Mouse (Mus musculus): ENCODE results near the gene Tenm2. TPM values are rescaled to one million over a fixed set of nuclear protein-coding genes. Genes with fewer than 3 reads are reported as not detected.

Gene Tenm2
- polyA plus RNA-seq, 1 experiment from 2014 or later, result 1.2 TPM

DNA sequence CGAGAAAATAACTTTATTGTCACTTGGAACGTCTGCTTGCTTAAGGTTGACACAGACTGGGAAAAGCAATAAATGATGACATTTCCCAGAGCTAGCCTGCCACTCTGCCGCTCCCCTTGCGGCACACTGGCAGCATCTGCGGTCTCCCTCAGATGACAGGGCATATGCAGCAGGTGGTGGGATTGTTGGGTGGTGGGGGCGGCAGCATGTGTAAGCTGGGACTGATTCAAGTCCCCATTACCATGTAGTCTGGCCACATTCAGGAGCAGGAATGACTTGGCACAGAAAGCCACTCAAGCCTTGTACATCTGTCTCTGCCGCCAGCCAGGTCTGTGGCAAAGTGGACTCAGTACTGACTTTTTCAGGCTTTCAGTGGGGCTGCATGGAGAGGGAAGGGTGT lies 1059.7 kb downstream of the Tenm2 start:
- no peak overlapping the region for H3K27ac ChIP-seq (replicated peaks)
- ATAC-seq (ENCODE audit: extremely low read depth, insufficient number of reproducible peaks, low FRiP score, low TSS enrichment), result no peak
- no peak overlapping the region for H3K4me3 ChIP-seq
- no peak overlapping the region for H3K9ac ChIP-seq
- H3K36me3 ChIP-seq, result no peaks in the 10 kb centered on the region
- no peak overlapping the region for H3K4me2 ChIP-seq
- peaks cover 6% of the 10 kb centered on the region; the same call in 1 of the 2 replicates for H3K4me1 ChIP-seq
- H3K9me3 ChIP-seq, result no peaks in the 10 kb centered on the region
- WGBS, result 68% methylated on average over 7 of the region's 7 CpGs
- no peaks in the 10 kb centered on the region for H3K27me3 ChIP-seq (replicated peaks)

- H3K9ac ChIP-seq, result no peak overlapping the region
- peaks cover 6% of the 10 kb centered on the region; the same call in 1 of the 2 replicates for H3K4me1 ChIP-seq
- no peaks in the 10 kb centered on the region for H3K36me3 ChIP-seq
- H3K9me3 ChIP-seq, result no peaks in the 10 kb centered on the region
- no peak overlapping the region for H3K4me3 ChIP-seq
- no peaks in the 10 kb centered on the region for H3K27me3 ChIP-seq (replicated peaks)
- no peak overlapping the region for H3K27ac ChIP-seq (replicated peaks)
- H3K4me2 ChIP-seq, result no peak overlapping the region
- 70% methylated on average over 11 of the region's 11 CpGs for WGBS
- ATAC-seq (ENCODE audit: extremely low read depth, insufficient number of reproducible peaks, low FRiP score, low TSS enrichment), result no peak
Measured at GRCm38 (mm10) chr11:36173076-36173690, 1062.6 kb downstream of the Tenm2 start.

GRCm38 (mm10) chr11:36172520-36172919 lies 1063.2 kb downstream of the Tenm2 start:
- H3K27me3 ChIP-seq (replicated peaks), result no peaks in the 10 kb centered on the region
- H3K36me3 ChIP-seq, result no peaks in the 10 kb centered on the region
- H3K4me1 ChIP-seq, result peaks cover 6% of the 10 kb centered on the region; the same call in 1 of the 2 replicates
- no peaks in the 10 kb centered on the region for H3K9me3 ChIP-seq
- H3K4me2 ChIP-seq, result no peak overlapping the region
- H3K27ac ChIP-seq (replicated peaks), result no peak overlapping the region
- no peak overlapping the region for H3K4me3 ChIP-seq
- H3K9ac ChIP-seq, result no peak overlapping the region
- 79% methylated on average over 6 of the region's 6 CpGs for WGBS
- ATAC-seq (ENCODE audit: extremely low read depth, insufficient number of reproducible peaks, low FRiP score, low TSS enrichment), result no peak

DNA sequence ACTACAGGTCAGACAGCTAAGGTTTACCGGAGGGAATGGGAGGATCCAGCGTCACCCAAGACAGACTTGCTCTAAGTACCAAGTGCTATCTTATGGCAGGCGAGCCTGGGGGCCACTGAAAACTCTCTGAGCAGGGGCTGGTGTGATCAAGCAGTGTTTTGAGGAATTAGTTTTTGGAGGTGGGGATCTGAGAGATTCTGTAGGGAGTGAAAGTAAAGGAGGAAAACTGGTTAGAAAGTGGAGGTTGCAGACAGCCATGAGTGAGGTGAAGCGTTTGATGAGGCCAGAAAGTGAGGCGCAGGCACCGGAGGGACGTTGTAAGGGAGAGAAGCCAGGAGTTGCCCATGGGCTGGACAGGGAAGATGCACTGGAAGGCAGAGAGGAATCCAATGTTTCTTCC lies 1063.8 kb downstream of the Tenm2 start:
- no peaks in the 10 kb centered on the region for H3K27me3 ChIP-seq (replicated peaks)
- H3K4me1 ChIP-seq, result peaks cover 6% of the 10 kb centered on the region; the same call in 1 of the 2 replicates
- ATAC-seq (ENCODE audit: extremely low read depth, insufficient number of reproducible peaks, low FRiP score, low TSS enrichment), result no peak
- no peak overlapping the region for H3K4me2 ChIP-seq
- H3K9me3 ChIP-seq, result no peaks in the 10 kb centered on the region
- H3K9ac ChIP-seq, result no peak overlapping the region
- WGBS, result 82% methylated on average over 7 of the region's 7 CpGs
- no peaks in the 10 kb centered on the region for H3K36me3 ChIP-seq
- no peak overlapping the region for H3K27ac ChIP-seq (replicated peaks)
- no peak overlapping the region for H3K4me3 ChIP-seq

DNA sequence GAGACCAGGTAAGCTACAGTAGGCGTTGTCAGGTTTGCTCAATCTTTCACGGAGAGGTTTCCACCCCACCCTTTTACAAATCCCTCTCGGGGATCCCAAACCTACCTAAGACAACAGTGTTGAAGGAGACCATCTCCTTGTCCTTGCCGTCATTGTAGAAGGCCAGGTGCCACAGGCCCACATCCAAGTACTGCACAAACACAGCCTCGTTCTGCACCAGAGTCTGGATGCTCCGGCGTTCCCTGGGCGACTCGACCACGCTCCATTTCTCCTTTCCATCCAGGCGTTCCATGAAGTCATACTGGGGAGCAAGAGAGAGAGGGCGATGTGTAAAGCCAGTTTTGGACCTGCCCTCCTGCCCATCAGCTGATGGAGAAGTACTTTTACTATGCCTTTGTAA lies 1064.5 kb downstream of the Tenm2 start:
- Histone ChIP-seq H3K36me3 (no peaks in the 10 kb centered on the region), H3K9ac (no peak overlapping the region), H3K4me2 (no peak overlapping the region), H3K4me1 (peaks cover 5% of the 10 kb centered on the region; the same call in 1 of the 2 replicates), H3K27me3 (replicated peaks) (no peaks in the 10 kb centered on the region), H3K9me3 (no peaks in the 10 kb centered on the region), H3K27ac (replicated peaks) (no peak overlapping the region), H3K4me3 (no peak overlapping the region)
- 90% methylated on average over 12 of the region's 12 CpGs for WGBS
- no peak for ATAC-seq (ENCODE audit: extremely low read depth, insufficient number of reproducible peaks, low FRiP score, low TSS enrichment)

DNA sequence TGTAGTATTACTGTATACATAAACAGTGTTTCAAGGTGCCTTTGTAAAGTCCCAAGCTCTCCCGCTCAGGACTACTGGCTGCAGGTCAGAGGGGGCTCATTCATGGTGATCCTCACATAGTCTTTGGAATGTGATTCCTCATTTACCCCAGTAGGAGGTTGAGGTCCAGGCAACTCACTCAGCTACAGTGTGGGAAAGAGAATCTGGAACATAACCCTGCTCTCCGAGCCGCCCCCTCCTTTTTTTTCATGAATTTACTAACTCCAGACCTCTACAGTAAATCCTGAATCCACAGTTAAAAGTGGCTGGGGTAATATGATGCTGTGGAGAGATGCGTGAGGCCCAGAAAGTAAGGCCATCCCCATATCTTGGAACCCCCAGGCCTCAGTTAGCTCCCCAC lies 1066.0 kb downstream of the Tenm2 start:
- Histone ChIP-seq H3K9me3 (no peaks in the 10 kb centered on the region), H3K27me3 (replicated peaks) (no peaks in the 10 kb centered on the region), H3K27ac (replicated peaks) (no peak overlapping the region), H3K4me1 (no peaks in the 10 kb centered on the region), H3K9ac (no peak overlapping the region), H3K36me3 (no peaks in the 10 kb centered on the region), H3K4me2 (no peak overlapping the region), H3K4me3 (no peak overlapping the region)
- no peak for ATAC-seq (ENCODE audit: extremely low read depth, insufficient number of reproducible peaks, low FRiP score, low TSS enrichment)
- 76% methylated on average over 4 of the region's 4 CpGs for WGBS

GRCm38 (mm10) chr11:36168921-36169537 lies 1066.7 kb downstream of the Tenm2 start:
- no peak overlapping the region for H3K9ac ChIP-seq
- H3K27me3 ChIP-seq (replicated peaks), result no peaks in the 10 kb centered on the region
- ATAC-seq (ENCODE audit: extremely low read depth, insufficient number of reproducible peaks, low FRiP score, low TSS enrichment), result no peak
- 89% methylated on average over 6 of the region's 6 CpGs for WGBS
- no peak overlapping the region for H3K27ac ChIP-seq (replicated peaks)
- H3K4me2 ChIP-seq, result no peak overlapping the region
- no peaks in the 10 kb centered on the region for H3K9me3 ChIP-seq
- H3K4me1 ChIP-seq, result no peaks in the 10 kb centered on the region
- H3K36me3 ChIP-seq, result no peaks in the 10 kb centered on the region
- no peak overlapping the region for H3K4me3 ChIP-seq

- Histone ChIP-seq H3K27me3 (replicated peaks) (no peaks in the 10 kb centered on the region), H3K9ac (no peak overlapping the region), H3K27ac (replicated peaks) (no peak overlapping the region), H3K4me1 (peaks cover 4% of the 10 kb centered on the region; the same call in 1 of the 2 replicates), H3K4me2 (no peak overlapping the region), H3K4me3 (no peak overlapping the region), H3K36me3 (no peaks in the 10 kb centered on the region), H3K9me3 (no peaks in the 10 kb centered on the region)
- no peak for ATAC-seq (ENCODE audit: extremely low read depth, insufficient number of reproducible peaks, low FRiP score, low TSS enrichment)
- 73% methylated on average over 10 of the region's 10 CpGs for WGBS
Measured at GRCm38 (mm10) chr11:36167766-36168318, 1067.9 kb downstream of the Tenm2 start.

- H3K9me3 ChIP-seq, result no peaks in the 10 kb centered on the region
- H3K27me3 ChIP-seq (replicated peaks), result no peaks in the 10 kb centered on the region
- H3K36me3 ChIP-seq, result no peaks in the 10 kb centered on the region
- H3K4me3 ChIP-seq, result no peak overlapping the region
- no peak overlapping the region for H3K9ac ChIP-seq
- H3K4me1 ChIP-seq, result peaks cover 8% of the 10 kb centered on the region; the same call in 1 of the 2 replicates
- 66% methylated on average over 11 of the region's 11 CpGs for WGBS
- no peak overlapping the region for H3K4me2 ChIP-seq
- no peak overlapping the region for H3K27ac ChIP-seq (replicated peaks)
- ATAC-seq (ENCODE audit: extremely low read depth, insufficient number of reproducible peaks, low FRiP score, low TSS enrichment), result no peak
Measured at GRCm38 (mm10) chr11:36163580-36163979, 1072.2 kb downstream of the Tenm2 start.

GRCm38 (mm10) chr11:36161765-36162321 lies 1073.9 kb downstream of the Tenm2 start:
- H3K4me1 ChIP-seq, result peaks cover 12% of the 10 kb centered on the region; the same call in 1 of the 2 replicates
- H3K27ac ChIP-seq (replicated peaks), result no peak overlapping the region
- H3K9me3 ChIP-seq, result no peaks in the 10 kb centered on the region
- no peak overlapping the region for H3K9ac ChIP-seq
- no peak overlapping the region for H3K4me3 ChIP-seq
- no peaks in the 10 kb centered on the region for H3K36me3 ChIP-seq
- no peak for ATAC-seq (ENCODE audit: extremely low read depth, insufficient number of reproducible peaks, low FRiP score, low TSS enrichment)
- 59% methylated on average over 10 of the region's 10 CpGs for WGBS
- no peak overlapping the region for H3K4me2 ChIP-seq
- H3K27me3 ChIP-seq (replicated peaks), result no peaks in the 10 kb centered on the region

- no peak overlapping the region for H3K4me3 ChIP-seq
- peaks cover 14% of the 10 kb centered on the region for H3K4me1 ChIP-seq
- WGBS, result 56% methylated on average over 5 of the region's 5 CpGs
- H3K27me3 ChIP-seq (replicated peaks), result no peaks in the 10 kb centered on the region
- no peak overlapping the region for H3K9ac ChIP-seq
- H3K4me2 ChIP-seq, result no peak overlapping the region
- H3K27ac ChIP-seq (replicated peaks), result no peak overlapping the region
- H3K9me3 ChIP-seq, result no peaks in the 10 kb centered on the region
- H3K36me3 ChIP-seq, result no peaks in the 10 kb centered on the region
- ATAC-seq (ENCODE audit: extremely low read depth, insufficient number of reproducible peaks, low FRiP score, low TSS enrichment), result no peak
Measured at GRCm38 (mm10) chr11:36153450-36153849, 1082.3 kb downstream of the Tenm2 start.
